Mouse (Mus musculus): ENCODE measurements around the gene Prkn.

DNA sequence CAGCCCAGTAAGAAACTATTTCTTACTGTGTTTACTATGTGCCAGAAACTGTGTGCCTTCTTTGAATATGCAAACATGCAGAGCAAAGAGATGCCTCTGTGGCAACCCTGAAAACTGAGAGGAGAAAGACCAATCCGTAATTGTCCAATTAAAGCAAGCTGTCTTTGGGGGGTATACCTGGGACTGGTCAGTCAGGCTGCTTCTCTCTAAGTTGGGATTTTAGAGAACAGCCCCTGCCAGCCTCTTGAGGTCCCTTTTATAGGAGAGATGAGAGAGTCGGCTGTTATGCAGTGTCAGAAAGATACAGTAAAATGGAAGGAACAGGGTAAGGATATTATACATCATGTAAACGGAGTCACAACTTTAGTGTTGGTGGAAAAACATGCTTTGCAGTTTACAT, 1154.1 kb downstream of the Prkn start:
- no peak for TF ChIP-seq EP300 (IDR thresholded peaks at IDR 0.05; ENCODE audit: insufficient read depth, low read depth, low read length)
- TF ChIP-seq POLR2A (IDR thresholded peaks at IDR 0.05; ENCODE audit: insufficient read depth, low read depth, low read length): no peak
